Mouse (Mus musculus): ENCODE measurements around the gene Ephx1.

DNA sequence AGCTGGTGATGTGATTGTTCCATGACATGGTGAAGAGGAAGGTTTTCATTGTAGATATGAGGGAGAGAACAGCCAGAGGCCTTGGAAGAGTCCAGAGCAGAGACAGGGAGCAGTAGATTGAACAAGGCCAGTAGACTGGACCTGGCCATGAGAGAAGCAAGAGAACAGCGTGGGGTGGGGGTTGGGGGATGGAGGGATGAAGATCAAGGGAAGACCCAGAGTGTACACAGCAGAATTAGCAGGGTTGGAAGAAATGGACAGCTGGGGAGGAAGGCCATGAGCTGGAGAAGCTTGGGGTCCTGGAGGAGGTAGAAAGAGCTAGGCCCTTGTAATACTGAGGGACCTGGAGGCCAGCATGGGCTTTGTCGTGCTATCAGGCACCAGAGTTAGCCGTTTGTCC is 8.3 kb downstream of the Ephx1 start:
- TF ChIP-seq CTCF (IDR thresholded peaks at IDR 0.05; ENCODE audit: borderline replicate concordance, extremely low read depth, insufficient read depth, insufficient read length) (no peak), POLR2A (IDR thresholded peaks at IDR 0.05; ENCODE audit: borderline replicate concordance, extremely low read depth, insufficient read depth, insufficient read length, poor library complexity, severe bottlenecking) (no peak)
